Mouse (Mus musculus) megakaryocyte, embryonic 14.5 days (primary cell): Measurements from ENCODE around the gene Ppp6r1.

Experiments
- FLI1 ChIP-seq: IDR thresholded peaks from 2 replicates; pipeline ENCODE4 v1.6.1; 2012; ENCODE audit warnings: low read length, inconsistent platforms, mixed read lengths
- GATA1 ChIP-seq: IDR thresholded peaks from 3 replicates; pipeline ENCODE4 v1.6.1; 2012; ENCODE audit warnings: mixed read lengths, low read length, inconsistent platforms, borderline replicate concordance

GRCm38 (mm10) chr7:4652726-4653125, 6.1 kb downstream of the Ppp6r1 start:
- TF ChIP-seq GATA1 (no peak), FLI1 (no peak)
